Mouse (Mus musculus): ENCODE data around the gene Gm28043. TPM values are rescaled to one million over a fixed set of nuclear protein-coding genes. Genes with fewer than 3 reads are reported as not detected.

Gm28043 gene
- polyA plus RNA-seq, 1 experiment from 2014 or later, result 0.98 TPM

DNA sequence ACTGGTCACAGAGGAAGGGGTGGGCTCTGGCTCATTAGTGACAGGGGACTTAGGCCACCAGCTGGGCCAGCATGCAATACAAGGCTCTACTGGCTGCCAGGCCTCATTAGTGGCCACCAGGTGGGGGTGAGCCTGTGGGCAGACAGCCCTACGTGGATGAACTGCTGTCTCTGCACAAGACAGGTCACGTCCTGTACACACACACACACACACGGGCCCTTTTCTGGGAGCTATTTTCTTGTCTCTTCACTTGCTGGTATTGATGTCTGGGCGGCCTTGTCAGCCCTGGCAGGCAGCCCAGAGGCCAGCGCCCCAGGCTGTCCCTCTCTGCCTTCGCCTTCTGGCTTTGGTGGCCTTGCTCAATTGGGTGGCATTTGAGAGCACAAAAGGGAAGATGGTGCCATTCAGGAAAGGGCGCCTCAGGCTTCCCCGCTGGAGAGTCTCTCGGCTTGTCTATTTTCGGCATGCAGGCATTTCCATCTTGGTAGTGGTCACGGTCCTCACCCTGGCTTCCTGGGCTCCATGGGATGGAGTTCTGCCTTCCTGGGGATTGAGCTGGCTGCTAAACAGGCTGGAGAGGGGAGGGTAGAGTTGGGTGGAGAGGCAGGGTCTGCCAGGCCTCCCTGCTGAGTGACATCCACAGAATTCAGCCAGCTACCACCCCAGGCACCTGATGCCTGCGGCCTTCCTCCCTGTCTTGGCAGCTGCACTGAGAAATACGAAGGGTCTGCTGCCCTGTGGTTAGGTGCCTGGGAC lies 116.0 kb downstream of the Gm28043 start:
- Histone ChIP-seq H3K4me3 (replicated peaks) (no peak overlapping the region), H3K4me1 (replicated peaks) (peaks cover 35% of the 10 kb centered on the region), H3K9ac (no peak overlapping the region), H3K4me2 (no peak overlapping the region), H3K36me3 (no peaks in the 10 kb centered on the region), H3K9me3 (replicated peaks) (no peaks in the 10 kb centered on the region), H3K27ac (no peak overlapping the region), H3K27me3 (no peaks in the 10 kb centered on the region)
- DNase-seq (no peak), ATAC-seq (ENCODE audit: low read depth) (no peak)
- 72% methylated on average over 13 of the region's 13 CpGs for WGBS (ENCODE audit: insufficient replicate concordance)

- Histone ChIP-seq H3K9me3 (replicated peaks) (no peaks in the 10 kb centered on the region), H3K27ac (no peak overlapping the region), H3K9ac (no peak overlapping the region), H3K36me3 (no peaks in the 10 kb centered on the region), H3K4me3 (replicated peaks) (no peak overlapping the region), H3K4me2 (no peak overlapping the region), H3K4me1 (replicated peaks) (peaks cover 35% of the 10 kb centered on the region), H3K27me3 (no peaks in the 10 kb centered on the region)
- ATAC-seq (ENCODE audit: low read depth) (no peak), DNase-seq (no peak)
- 51% methylated on average over 12 of the region's 12 CpGs for WGBS (ENCODE audit: insufficient replicate concordance)
Measured at GRCm38 (mm10) chr17:29731266-29731952, 116.7 kb downstream of the Gm28043 start.

DNA sequence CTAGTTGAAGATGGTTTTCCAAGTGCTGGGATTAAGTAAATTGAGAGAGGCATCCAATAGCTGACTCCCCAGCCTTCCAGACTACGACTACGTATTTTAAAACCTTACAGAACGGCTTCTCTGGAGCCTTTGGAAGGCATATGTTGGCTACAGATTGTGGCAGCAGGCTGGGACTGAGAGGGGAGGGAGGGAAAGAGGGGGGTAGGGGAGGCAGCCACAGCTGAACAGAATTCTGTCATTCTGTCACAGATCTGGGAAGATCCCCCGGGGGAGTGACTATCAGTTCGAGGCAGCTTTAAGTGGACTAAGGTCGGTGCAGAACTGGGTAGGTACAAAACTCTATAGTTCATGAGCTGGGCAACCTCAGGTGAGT lies 117.3 kb downstream of the Gm28043 start:
- Histone ChIP-seq H3K27ac (no peak overlapping the region), H3K4me3 (replicated peaks) (no peak overlapping the region), H3K9ac (no peak overlapping the region), H3K9me3 (replicated peaks) (no peaks in the 10 kb centered on the region), H3K36me3 (no peaks in the 10 kb centered on the region), H3K27me3 (no peaks in the 10 kb centered on the region), H3K4me1 (replicated peaks) (peaks cover 35% of the 10 kb centered on the region), H3K4me2 (no peak overlapping the region)
- ATAC-seq (ENCODE audit: low read depth) (no peak), DNase-seq (no peak)
- WGBS (ENCODE audit: insufficient replicate concordance), result 31% methylated on average over 6 of the region's 6 CpGs

- no peak for DNase-seq
- Histone ChIP-seq H3K9ac (no peak overlapping the region), H3K27ac (no peak overlapping the region), H3K36me3 (no peaks in the 10 kb centered on the region), H3K9me3 (replicated peaks) (no peaks in the 10 kb centered on the region), H3K27me3 (no peaks in the 10 kb centered on the region), H3K4me1 (replicated peaks) (peaks cover 35% of the 10 kb centered on the region), H3K4me2 (no peak overlapping the region), H3K4me3 (replicated peaks) (no peak overlapping the region)
- ATAC-seq (ENCODE audit: low read depth), result no peak
- 70% methylated on average over 2 of the region's 2 CpGs for WGBS (ENCODE audit: insufficient replicate concordance)
Measured at GRCm38 (mm10) chr17:29732522-29732921, 117.8 kb downstream of the Gm28043 start.

DNA sequence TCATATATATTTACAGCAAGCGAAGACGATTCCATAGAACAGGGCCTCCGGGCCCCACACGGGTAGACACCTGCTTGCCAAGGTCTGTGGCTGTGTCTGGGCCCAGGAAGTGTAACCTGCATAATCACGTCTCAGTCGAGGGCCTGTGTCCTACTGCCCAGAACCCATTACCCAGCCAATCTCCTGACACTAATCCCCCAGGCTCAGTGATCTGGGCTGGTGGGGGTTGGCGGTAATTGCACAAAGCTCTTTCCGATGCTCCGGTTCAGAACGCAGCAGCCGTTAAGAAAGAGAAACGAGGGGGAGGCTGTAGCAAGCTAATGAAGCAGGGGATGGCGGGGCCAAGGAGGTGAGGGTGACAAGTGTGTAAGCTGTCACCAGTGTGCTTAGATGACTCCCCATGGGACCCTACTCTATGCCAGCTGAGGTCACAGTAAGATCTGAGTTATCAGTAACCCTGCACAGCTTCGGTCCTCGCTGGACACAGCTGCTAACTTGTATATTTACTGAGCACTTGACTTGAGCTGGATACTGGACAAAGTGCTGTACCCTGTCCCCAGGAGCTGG lies 121.9 kb downstream of the Gm28043 start:
- H3K9ac ChIP-seq, result no peak overlapping the region
- H3K4me2 ChIP-seq, result no peak overlapping the region
- H3K27me3 ChIP-seq, result peaks cover 9% of the 10 kb centered on the region; the same call in 1 of the 2 replicates
- H3K4me1 ChIP-seq (replicated peaks), result peaks cover 31% of the 10 kb centered on the region
- no peaks in the 10 kb centered on the region for H3K9me3 ChIP-seq (replicated peaks)
- DNase-seq (no peak), ATAC-seq (ENCODE audit: low read depth) (no peak)
- H3K36me3 ChIP-seq, result no peaks in the 10 kb centered on the region
- H3K4me3 ChIP-seq (replicated peaks), result no peak overlapping the region
- WGBS (ENCODE audit: insufficient replicate concordance), result 68% methylated on average over 15 of the region's 15 CpGs
- H3K27ac ChIP-seq, result no peak overlapping the region

- Histone ChIP-seq H3K27ac (no peak overlapping the region), H3K27me3 (peaks cover 9% of the 10 kb centered on the region; the same call in 1 of the 2 replicates), H3K36me3 (no peaks in the 10 kb centered on the region), H3K9ac (no peak overlapping the region), H3K4me3 (replicated peaks) (no peak overlapping the region), H3K4me2 (no peak overlapping the region), H3K4me1 (replicated peaks) (peaks cover 15% of the 10 kb centered on the region), H3K9me3 (replicated peaks) (no peaks in the 10 kb centered on the region)
- 34% methylated on average over 22 of the region's 22 CpGs for WGBS (ENCODE audit: insufficient replicate concordance)
- DNase-seq, result no peak
- ATAC-seq (ENCODE audit: low read depth), result peak; percentile 36; the same call in 1 of the 2 replicates
Measured at GRCm38 (mm10) chr17:29737849-29738804, 123.5 kb downstream of the Gm28043 start.

DNA sequence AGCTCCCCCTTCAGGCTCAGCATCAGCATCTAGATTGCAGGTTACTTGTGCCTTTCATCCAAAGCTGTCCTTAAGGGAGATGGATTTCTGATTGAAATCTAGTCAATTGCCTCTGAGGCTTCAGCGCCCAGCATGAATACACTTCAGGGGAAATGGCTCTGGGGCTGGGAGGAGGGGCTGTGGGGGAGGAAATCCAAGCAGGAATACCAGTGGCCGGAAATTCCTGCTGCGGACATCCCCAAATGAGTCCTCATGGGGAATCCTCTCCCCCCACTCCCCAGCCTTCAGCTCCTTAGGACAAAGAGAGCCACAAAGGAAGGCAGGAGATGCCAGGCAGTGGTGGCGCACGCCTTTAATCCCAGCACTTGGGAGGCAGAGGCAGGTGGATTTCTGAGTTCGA lies 132.8 kb downstream of the Gm28043 start:
- Histone ChIP-seq H3K4me2 (no peak overlapping the region), H3K27ac (no peak overlapping the region), H3K9ac (no peak overlapping the region), H3K27me3 (peaks cover 34% of the 10 kb centered on the region), H3K4me1 (replicated peaks) (no peaks in the 10 kb centered on the region), H3K36me3 (no peaks in the 10 kb centered on the region), H3K9me3 (replicated peaks) (no peaks in the 10 kb centered on the region), H3K4me3 (replicated peaks) (no peak overlapping the region)
- no peak for ATAC-seq (ENCODE audit: low read depth)
- 55% methylated on average over 6 of the region's 6 CpGs for WGBS (ENCODE audit: insufficient replicate concordance)
- DNase-seq, result no peak

Small RNAs within 50 kb of the gene (microRNA-seq; reads per million reads assigned to microRNA genes)
- not detected for gene Mir7667

Other genes with a start within 250 kb of the Gm28043 start
- gene Pim1, start 124.1 kb upstream of the Gm28043 start, polyA plus RNA-seq (2015; fragmentation: Nextera tagmentation; extraction: Ambion mirVana), result 105 and 110 TPM in 2 replicates
- not detected in 2 replicates for gene Gm17657, start 65.2 kb upstream of the Gm28043 start, polyA plus RNA-seq (2015; fragmentation: Nextera tagmentation; extraction: Ambion mirVana)
- gene Tbc1d22b, start 65.1 kb upstream of the Gm28043 start, polyA plus RNA-seq (2015; fragmentation: Nextera tagmentation; extraction: Ambion mirVana), result 3.2 and 4.9 TPM in 2 replicates
- gene Tmem217, start 62.5 kb upstream of the Gm28043 start, polyA plus RNA-seq (2015; fragmentation: Nextera tagmentation; extraction: Ambion mirVana), result 0.23 TPM in 2 replicates
- 43.6 and 46.0 TPM in 2 replicates for gene Rnf8, start 86 bp upstream of the Gm28043 start, polyA plus RNA-seq (2015; fragmentation: Nextera tagmentation; extraction: Ambion mirVana)
- 77.2 and 91.4 TPM in 2 replicates for gene Cmtr1, start 45.7 kb downstream of the Gm28043 start, polyA plus RNA-seq (2015; fragmentation: Nextera tagmentation; extraction: Ambion mirVana)
- gene Ccdc167, start 102.2 kb downstream of the Gm28043 start, polyA plus RNA-seq (2015; fragmentation: Nextera tagmentation; extraction: Ambion mirVana), result 7.4 and 7.7 TPM in 2 replicates